Mouse (Mus musculus) intestine, postnatal 0 days (tissue): Measurements from ENCODE around the gene Prpf31. TPM values are rescaled to one million over a fixed set of nuclear protein-coding genes. Genes with fewer than 3 reads are reported as not detected.

Experiments
- ATAC-seq: fragments of 200-750 bp; cut with Nextera tagmentation; 2 replicates; pipeline ENCODE4 v1.8.0; 2017; ENCODE audit warnings: mild to moderate bottlenecking, moderate TSS enrichment, moderate library complexity
- H3K27ac ChIP-seq: fragments of 300-500 bp; sonication (generic); 2 replicates; pipeline ENCODE4 v1.5.1; 2014; ENCODE audit warnings: mild to moderate bottlenecking, low read depth, low read length, moderate library complexity
- H3K27me3 ChIP-seq: fragments of 300-500 bp; sonication (generic); replicated peaks from 2 replicates; pipeline ENCODE4 v1.6.1; 2014; ENCODE audit warnings: low read length, mixed read lengths; ENCODE audit not compliant: control insufficient read depth, insufficient read depth
- H3K36me3 ChIP-seq: fragments of 300-500 bp; sonication (generic); 2 replicates; pipeline ENCODE4 v1.6.1; 2014; ENCODE audit warnings: mild to moderate bottlenecking, moderate library complexity; ENCODE audit not compliant: control insufficient read depth, insufficient read depth
- H3K4me1 ChIP-seq: fragments of 300-500 bp; sonication (generic); replicated peaks from 2 replicates; pipeline ENCODE4 v1.6.1; 2014; ENCODE audit warnings: antibody characterized with exemption, low read length, mixed read lengths; ENCODE audit not compliant: control insufficient read depth, insufficient read depth
- H3K4me2 ChIP-seq: fragments of 300-500 bp; sonication (generic); replicated peaks from 2 replicates; pipeline ENCODE4 v1.6.1; 2014; ENCODE audit warnings: low read depth, mild to moderate bottlenecking, moderate library complexity
- H3K4me3 ChIP-seq: fragments of 300-500 bp; sonication (generic); 2 replicates; pipeline ENCODE4 v1.5.1; 2014; ENCODE audit warnings: low read depth, low read length
- H3K9ac ChIP-seq: fragments of 300-500 bp; sonication (generic); 2 replicates; pipeline ENCODE4 v1.6.1; 2014; ENCODE audit warnings: mild to moderate bottlenecking, low read depth, low read length
- H3K9me3 ChIP-seq: fragments of 300-500 bp; sonication (generic); 2 replicates; pipeline ENCODE4 v1.6.1; 2016; ENCODE audit warnings: mixed run types; ENCODE audit not compliant: control insufficient read depth
- CTCF ChIP-seq: sonication (generic); IDR thresholded peaks from 2 replicates; pipeline ENCODE4 v1.5.1; 2016; ENCODE audit warnings: low read depth, mild to moderate bottlenecking, control low read depth, antibody characterized with exemption, moderate library complexity
- WGBS: fragments of 180-500 bp; shearing (Covaris S2); extraction: QIAGEN DNeasy Blood & Tissue Kit; methylation state at CpG from one replicate; pipeline ENCODE4 v1.1.7; 2014; 5-methylcytosine and 5-hydroxymethylcytosine counted together
- polyA plus RNA-seq: library from polyadenylated mRNA; unstranded; fragments of >200 nt; fragmentation: Nextera tagmentation; extraction: Ambion mirVana; gene quantifications from 2 replicates; pipeline ENCODE4 v1.2.1, GENCODE M21; 2015

Gene Prpf31
- polyA plus RNA-seq, 1 experiment from 2014 or later: 27.8 TPM

DNA sequence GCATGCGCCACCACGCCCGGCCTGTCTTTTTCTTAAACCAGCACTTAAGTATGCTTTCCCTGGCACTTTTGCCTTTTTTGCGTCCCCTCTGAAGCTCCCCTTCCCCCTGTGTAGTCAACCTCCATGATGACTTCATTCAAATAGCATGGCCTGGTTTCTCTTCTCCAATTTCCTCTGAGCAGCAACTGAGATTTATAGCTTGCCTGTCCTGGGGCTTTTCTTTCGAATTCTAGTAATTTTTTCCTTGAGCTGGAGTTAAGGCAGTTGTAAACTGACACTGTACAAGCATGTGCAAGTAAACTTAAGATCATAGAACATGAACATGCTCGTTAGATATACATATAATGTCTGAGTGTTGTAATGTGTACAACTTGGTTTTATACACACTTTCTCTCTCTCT lies 22.4 kb upstream of the Prpf31 start:
- no peak for ATAC-seq
- Histone ChIP-seq H3K4me1 (no peaks in the 10 kb centered on the region), H3K27ac (no peak overlapping the region), H3K9me3 (no peaks in the 10 kb centered on the region), H3K4me2 (no peak overlapping the region), H3K9ac (no peak overlapping the region), H3K27me3 (no peaks in the 10 kb centered on the region), H3K4me3 (no peak overlapping the region), H3K36me3 (no peaks in the 10 kb centered on the region)
- WGBS: 78% methylated on average over 6 of the region's 6 CpGs
- TF ChIP-seq CTCF: no peak

GRCm38 (mm10) chr7:3608668-3609067 lies 21.1 kb upstream of the Prpf31 start:
- H3K27ac ChIP-seq: no peak overlapping the region
- no peaks in the 10 kb centered on the region for H3K4me1 ChIP-seq
- TF ChIP-seq CTCF: no peak
- H3K4me3 ChIP-seq: no peak overlapping the region
- no peaks in the 10 kb centered on the region for H3K27me3 ChIP-seq
- 92% methylated on average over 3 of the region's 3 CpGs for WGBS
- H3K4me2 ChIP-seq: no peak overlapping the region
- H3K9ac ChIP-seq: no peak overlapping the region
- no peaks in the 10 kb centered on the region for H3K9me3 ChIP-seq
- ATAC-seq: no peak
- H3K36me3 ChIP-seq: no peaks in the 10 kb centered on the region

GRCm38 (mm10) chr7:3609082-3609481 lies 20.7 kb upstream of the Prpf31 start:
- Histone ChIP-seq H3K9me3 (no peaks in the 10 kb centered on the region), H3K4me3 (no peak overlapping the region), H3K4me2 (no peak overlapping the region), H3K27me3 (no peaks in the 10 kb centered on the region), H3K4me1 (no peaks in the 10 kb centered on the region), H3K9ac (no peak overlapping the region), H3K36me3 (no peaks in the 10 kb centered on the region), H3K27ac (no peak overlapping the region)
- no peak for ATAC-seq
- no peak for TF ChIP-seq CTCF
- 56% methylated on average over 3 of the region's 3 CpGs for WGBS

GRCm38 (mm10) chr7:3610437-3610836 lies 19.3 kb upstream of the Prpf31 start:
- no peaks in the 10 kb centered on the region for H3K27me3 ChIP-seq
- H3K4me2 ChIP-seq: no peak overlapping the region
- no peak overlapping the region for H3K9ac ChIP-seq
- TF ChIP-seq CTCF: no peak
- WGBS: 76% methylated on average over 3 of the region's 3 CpGs
- no peak overlapping the region for H3K4me3 ChIP-seq
- H3K27ac ChIP-seq: no peak overlapping the region
- no peaks in the 10 kb centered on the region for H3K9me3 ChIP-seq
- H3K36me3 ChIP-seq: no peaks in the 10 kb centered on the region
- no peak for ATAC-seq
- H3K4me1 ChIP-seq: no peaks in the 10 kb centered on the region

- Histone ChIP-seq H3K27me3 (no peaks in the 10 kb centered on the region), H3K36me3 (no peaks in the 10 kb centered on the region), H3K9me3 (no peaks in the 10 kb centered on the region), H3K27ac (no peak overlapping the region), H3K4me1 (no peaks in the 10 kb centered on the region), H3K9ac (no peak overlapping the region), H3K4me3 (no peak overlapping the region), H3K4me2 (no peak overlapping the region)
- WGBS: 69% methylated on average over 13 of the region's 13 CpGs
- ATAC-seq: peak; percentile 25; the same call in 1 of the 2 replicates
- no peak for TF ChIP-seq CTCF
These were observed 18.8 kb upstream of the Prpf31 start for GRCm38 (mm10) chr7:3611006-3611405.

DNA sequence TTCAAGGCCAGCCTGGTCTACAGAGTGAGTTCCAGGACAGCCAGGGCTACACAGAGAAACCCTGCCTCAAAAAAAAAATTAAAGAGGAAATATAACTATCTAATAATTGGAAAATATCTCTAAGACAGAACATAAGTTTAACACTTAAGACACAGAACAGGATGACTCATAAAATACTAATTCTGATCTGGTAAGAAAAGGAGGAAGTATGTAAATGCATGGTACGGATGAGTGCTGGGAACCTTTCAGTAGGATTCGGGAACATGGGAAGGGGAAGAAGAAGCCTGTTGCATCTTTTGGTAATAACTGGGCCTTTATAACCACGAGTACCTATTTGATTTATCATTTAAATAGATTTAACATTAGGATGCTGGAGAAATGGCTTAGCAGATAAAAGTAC lies 15.8 kb upstream of the Prpf31 start:
- H3K4me1 ChIP-seq: no peaks in the 10 kb centered on the region
- no peak for TF ChIP-seq CTCF
- H3K4me2 ChIP-seq: no peak overlapping the region
- WGBS: 78% methylated on average over 3 of the region's 3 CpGs
- H3K9ac ChIP-seq: no peak overlapping the region
- no peaks in the 10 kb centered on the region for H3K9me3 ChIP-seq
- no peaks in the 10 kb centered on the region for H3K36me3 ChIP-seq
- H3K27me3 ChIP-seq: no peaks in the 10 kb centered on the region
- no peak overlapping the region for H3K4me3 ChIP-seq
- no peak overlapping the region for H3K27ac ChIP-seq
- no peak for ATAC-seq

DNA sequence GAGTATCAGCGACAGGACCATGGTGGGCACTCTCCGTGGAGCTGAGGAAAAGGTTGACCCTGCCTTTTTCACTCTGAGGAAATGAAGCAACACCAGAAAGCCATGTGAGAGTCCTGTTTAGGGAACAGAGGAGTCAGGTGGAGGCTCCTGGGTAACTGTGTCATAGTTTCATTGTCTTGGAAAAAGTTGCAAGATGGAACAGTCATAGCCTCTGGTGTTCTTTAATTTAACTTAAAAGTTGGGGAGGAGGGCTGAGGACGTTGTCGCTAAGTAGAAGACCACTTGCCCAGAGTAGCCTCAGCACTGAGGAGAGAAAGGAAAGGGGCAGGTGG lies 13.8 kb upstream of the Prpf31 start, which contains the start of gene Oscar:
Oscar (minus strand) TSS at position 101 of the 332 bp plus-strand sequence.
- WGBS: 78% methylated on average over 4 of the region's 4 CpGs
- Histone ChIP-seq H3K4me1 (no peaks in the 10 kb centered on the region), H3K36me3 (peaks cover 19% of the 10 kb centered on the region), H3K27ac (no peak within 1 kb of the TSS), H3K27me3 (no peaks in the 10 kb centered on the region), H3K9me3 (no peaks in the 10 kb centered on the region), H3K4me2 (0 out of 2 replicates have a peak within 1 kb of the TSS, but pooled peaks have one; percentile 71), H3K9ac (no peak within 1 kb of the TSS), H3K4me3 (peak within 1 kb of the TSS; percentile 85)
- TF ChIP-seq CTCF: no peak
- ATAC-seq: no peak
